Mouse (Mus musculus) ovary, postnatal 36 days (tissue): ENCODE results near the gene Anxa6.

Experiments
- DNase-seq: peaks from one replicate; pipeline ENCODE4 v3.0.0; 2022; ENCODE audit warnings: low spot score, mixed read lengths

Anxa6 gene

GRCm38 (mm10) chr11:55028509-55028908 is 4.7 kb downstream of the Anxa6 start:
- no peak for DNase-seq

- DNase-seq, result no peak
These were observed 5.9 kb downstream of the Anxa6 start for GRCm38 (mm10) chr11:55027204-55027855.

GRCm38 (mm10) chr11:55025896-55026295 is 7.3 kb downstream of the Anxa6 start:
- DNase-seq, result peak; percentile 36

- DNase-seq, result no peak
These were observed 9.7 kb downstream of the Anxa6 start for GRCm38 (mm10) chr11:55023583-55023982.

- DNase-seq, result peak; percentile 87
These were observed 10.1 kb downstream of the Anxa6 start for GRCm38 (mm10) chr11:55023049-55023564.

GRCm38 (mm10) chr11:55022508-55022907 is 10.7 kb downstream of the Anxa6 start:
- no peak for DNase-seq

GRCm38 (mm10) chr11:55021859-55022258 is 11.4 kb downstream of the Anxa6 start:
- DNase-seq, result no peak

GRCm38 (mm10) chr11:55021458-55021857 is 11.8 kb downstream of the Anxa6 start:
- no peak for DNase-seq

GRCm38 (mm10) chr11:55019711-55020110 is 13.5 kb downstream of the Anxa6 start:
- no peak for DNase-seq

- no peak for DNase-seq
These were observed 15.2 kb downstream of the Anxa6 start for GRCm38 (mm10) chr11:55018034-55018433.

GRCm38 (mm10) chr11:55017201-55017600 is 16.0 kb downstream of the Anxa6 start:
- no peak for DNase-seq

GRCm38 (mm10) chr11:55016758-55017157 is 16.5 kb downstream of the Anxa6 start:
- no peak for DNase-seq

GRCm38 (mm10) chr11:55015831-55016241 is 17.4 kb downstream of the Anxa6 start:
- DNase-seq, result peak; percentile 66

- no peak for DNase-seq
These were observed 18.0 kb downstream of the Anxa6 start for GRCm38 (mm10) chr11:55015264-55015663.

- DNase-seq, result no peak
These were observed 19.4 kb downstream of the Anxa6 start for GRCm38 (mm10) chr11:55013802-55014201.

GRCm38 (mm10) chr11:55012551-55013521 is 20.4 kb downstream of the Anxa6 start:
- DNase-seq, result no peak

- no peak for DNase-seq
These were observed 21.8 kb downstream of the Anxa6 start for GRCm38 (mm10) chr11:55011440-55011839.

- DNase-seq, result no peak
These were observed 25.0 kb downstream of the Anxa6 start for GRCm38 (mm10) chr11:55008230-55008629.

GRCm38 (mm10) chr11:55005684-55006083 is 27.6 kb downstream of the Anxa6 start:
- DNase-seq, result no peak

GRCm38 (mm10) chr11:55004970-55005502 is 28.2 kb downstream of the Anxa6 start:
- no peak for DNase-seq

GRCm38 (mm10) chr11:54998708-54999107 is 34.5 kb downstream of the Anxa6 start:
- no peak for DNase-seq

- DNase-seq, result peak; percentile 61
These were observed 35.0 kb downstream of the Anxa6 start for GRCm38 (mm10) chr11:54998284-54998683.

GRCm38 (mm10) chr11:54996176-54996575 is 37.1 kb downstream of the Anxa6 start:
- DNase-seq, result no peak
